Mouse (Mus musculus) myocyte (in vitro differentiated cells): ENCODE measurements around the gene Pkd1l2. TPM values are rescaled to one million over a fixed set of nuclear protein-coding genes. Genes with fewer than 3 reads are reported as not detected.

Experiments used
- H3K27me3 ChIP-seq: one replicate; pipeline ENCODE4 v1.6.1; 2011; ENCODE audit not compliant: control insufficient read depth, insufficient read depth, insufficient read length
- H3K36me3 ChIP-seq: one replicate; pipeline ENCODE4 v1.6.1; 2011; ENCODE audit not compliant: control insufficient read depth, insufficient read depth
- H3K4me2 ChIP-seq: one replicate; pipeline ENCODE4 v1.6.1; 2011; ENCODE audit warnings: low read depth, control low read depth
- H3K4me3 ChIP-seq: one replicate; pipeline ENCODE4 v1.5.1; 2011; ENCODE audit warnings: mild to moderate bottlenecking, control low read depth, moderate library complexity
- H3K79me2 ChIP-seq: one replicate; pipeline ENCODE4 v1.6.1; 2011; ENCODE audit not compliant: control insufficient read depth, insufficient read depth
- H3ac ChIP-seq: one replicate; pipeline ENCODE4 v1.6.1; 2011; ENCODE audit not compliant: control insufficient read depth, insufficient read length
- CEBPB ChIP-seq: IDR thresholded peaks from 2 replicates; pipeline ENCODE4 v1.6.1; 2011; ENCODE audit warnings: mild to moderate bottlenecking, moderate library complexity; ENCODE audit not compliant: poor library complexity, insufficient read depth, severe bottlenecking
- E2F4 ChIP-seq: IDR thresholded peaks from one replicate; pipeline ENCODE4 v1.6.1; 2011; ENCODE audit warnings: mild to moderate bottlenecking, control low read depth, moderate library complexity; ENCODE audit not compliant: insufficient read depth
- MAX ChIP-seq: IDR thresholded peaks from one replicate; pipeline ENCODE4 v1.6.1; 2011; ENCODE audit warnings: low read depth, mild to moderate bottlenecking, control low read depth
- MYOD1 ChIP-seq, 3 experiments: IDR thresholded peaks; one replicate each; pipeline ENCODE4 v1.6.1; 2011; ENCODE audit warnings: control low read depth in 2 of 3, low read depth in 2 of 3, mild to moderate bottlenecking in 2 of 3, moderate library complexity in 1 of 3; ENCODE audit not compliant: insufficient read length in 2 of 3, control insufficient read depth in 1 of 3
- MYOG ChIP-seq, 3 experiments: IDR thresholded peaks; one replicate each; pipeline ENCODE4 v1.6.1; 2011; ENCODE audit warnings: control low read depth in 2 of 3, low read depth in 2 of 3, mild to moderate bottlenecking in 2 of 3; ENCODE audit not compliant: insufficient read length in 2 of 3, control insufficient read depth in 1 of 3, insufficient read depth in 1 of 3
- POLR2A ChIP-seq: IDR thresholded peaks from one replicate; pipeline ENCODE4 v1.6.1; 2011; ENCODE audit warnings: low read depth, mild to moderate bottlenecking, control low read depth, moderate library complexity; ENCODE audit not compliant: insufficient read length
- POLR2AphosphoS2 ChIP-seq: IDR thresholded peaks from one replicate; pipeline ENCODE4 v1.6.1; 2011; ENCODE audit warnings: low read depth, control low read depth; ENCODE audit not compliant: insufficient read length
- REST ChIP-seq: IDR thresholded peaks from one replicate; pipeline ENCODE4 v1.6.1; 2011; ENCODE audit warnings: mild to moderate bottlenecking, control low read depth, moderate library complexity; ENCODE audit not compliant: insufficient read depth, insufficient read length
- SRF ChIP-seq: IDR thresholded peaks from one replicate; pipeline ENCODE4 v1.6.1; 2011; ENCODE audit warnings: low read depth; ENCODE audit not compliant: control insufficient read depth, insufficient read length
- TCF12 ChIP-seq: IDR thresholded peaks from one replicate; pipeline ENCODE4 v1.6.1; 2011; ENCODE audit warnings: mild to moderate bottlenecking, control low read depth; ENCODE audit not compliant: poor library complexity, insufficient read depth, severe bottlenecking
- TCF3 ChIP-seq: IDR thresholded peaks from one replicate; pipeline ENCODE4 v1.6.1; 2011; ENCODE audit warnings: low read depth, control low read depth; ENCODE audit not compliant: insufficient read length
- USF1 ChIP-seq: IDR thresholded peaks from one replicate; pipeline ENCODE4 v1.6.1; 2011; ENCODE audit warnings: low read depth, mild to moderate bottlenecking, control low read depth, moderate library complexity
- polyA plus RNA-seq: library from polyadenylated mRNA; unstranded; fragments of >200 nt; fragmentation: generic; extraction: Trizol; gene quantifications from one replicate; pipeline ENCODE4 v1.2.1, GENCODE M21; 2012; ENCODE audit warnings: missing spikeins

Gene Pkd1l2
- polyA plus RNA-seq, 1 experiment = 0.01 TPM

GRCm38 (mm10) chr8:117078367-117078926 is 3.8 kb downstream of the Pkd1l2 start:
- no peak overlapping the region for H3K4me3 ChIP-seq
- H3K4me2 ChIP-seq = no peak overlapping the region
- no peaks in the 10 kb centered on the region for H3K36me3 ChIP-seq
- TF ChIP-seq TCF12 (no peak), POLR2AphosphoS2 (no peak), MAX (no peak), SRF (no peak), REST (no peak), CEBPB (no peak), POLR2A (no peak), TCF3 (no peak), MYOG (IDR thresholded peaks at IDR 0.05; ENCODE audit: control insufficient read depth in 1 of 3, insufficient read depth in 1 of 3, insufficient read length in 2 of 3, low read depth in 2 of 3) (no peak), USF1 (no peak), MYOD1 (IDR thresholded peaks at IDR 0.05; ENCODE audit: control insufficient read depth in 1 of 3, insufficient read length in 2 of 3, low read depth in 2 of 3) (no peak), E2F4 (no peak)
- no peaks in the 10 kb centered on the region for H3K79me2 ChIP-seq
- H3ac ChIP-seq = no peak overlapping the region
- peaks cover 5% of the 10 kb centered on the region for H3K27me3 ChIP-seq

GRCm38 (mm10) chr8:117074350-117075182 is 7.7 kb downstream of the Pkd1l2 start:
- Histone ChIP-seq H3K79me2 (no peaks in the 10 kb centered on the region), H3K36me3 (no peaks in the 10 kb centered on the region), H3K27me3 (peaks cover 5% of the 10 kb centered on the region), H3K4me2 (no peak overlapping the region), H3ac (no peak overlapping the region), H3K4me3 (no peak overlapping the region)
- TF ChIP-seq REST (no peak), TCF3 (no peak), E2F4 (no peak), TCF12 (no peak), MYOD1 (IDR thresholded peaks at IDR 0.05; ENCODE audit: control insufficient read depth in 1 of 3, insufficient read length in 2 of 3, low read depth in 2 of 3) (no peak), MYOG (IDR thresholded peaks at IDR 0.05; ENCODE audit: control insufficient read depth in 1 of 3, insufficient read depth in 1 of 3, insufficient read length in 2 of 3, low read depth in 2 of 3) (no peak), MAX (no peak), CEBPB (no peak), POLR2AphosphoS2 (no peak), USF1 (no peak), SRF (no peak), POLR2A (no peak)

- no peak overlapping the region for H3K4me2 ChIP-seq
- no peaks in the 10 kb centered on the region for H3K79me2 ChIP-seq
- TF ChIP-seq REST (no peak), MYOG (IDR thresholded peaks at IDR 0.05; ENCODE audit: control insufficient read depth in 1 of 3, insufficient read depth in 1 of 3, insufficient read length in 2 of 3, low read depth in 2 of 3) (no peak), POLR2A (no peak), SRF (no peak), TCF3 (no peak), USF1 (no peak), MAX (no peak), TCF12 (no peak), POLR2AphosphoS2 (no peak), CEBPB (no peak), MYOD1 (IDR thresholded peaks at IDR 0.05; ENCODE audit: control insufficient read depth in 1 of 3, insufficient read length in 2 of 3, low read depth in 2 of 3) (no peak), E2F4 (no peak)
- no peak overlapping the region for H3ac ChIP-seq
- H3K27me3 ChIP-seq = peaks cover 5% of the 10 kb centered on the region
- H3K36me3 ChIP-seq = no peaks in the 10 kb centered on the region
- no peak overlapping the region for H3K4me3 ChIP-seq
Measured at GRCm38 (mm10) chr8:117069708-117070107, 12.5 kb downstream of the Pkd1l2 start.

GRCm38 (mm10) chr8:117068294-117068693 is 14.0 kb downstream of the Pkd1l2 start:
- H3K4me2 ChIP-seq = no peak overlapping the region
- no peaks in the 10 kb centered on the region for H3K36me3 ChIP-seq
- H3K79me2 ChIP-seq = no peaks in the 10 kb centered on the region
- H3K4me3 ChIP-seq = no peak overlapping the region
- TF ChIP-seq CEBPB (no peak), MAX (no peak), E2F4 (no peak), USF1 (no peak), TCF12 (no peak), MYOD1 (IDR thresholded peaks at IDR 0.05; ENCODE audit: control insufficient read depth in 1 of 3, insufficient read length in 2 of 3, low read depth in 2 of 3) (no peak), SRF (no peak), TCF3 (no peak), POLR2AphosphoS2 (no peak)
- H3K27me3 ChIP-seq = peaks cover 14% of the 10 kb centered on the region
- no peak overlapping the region for H3ac ChIP-seq
